Mouse (Mus musculus) activated CD4-positive, CD25-positive, alpha-beta regulatory T cell (primary cell): ENCODE results near the gene Cib1. TPM values are rescaled to one million over a fixed set of nuclear protein-coding genes. Genes with fewer than 3 reads are reported as not detected.

Experiments used
- polyA plus RNA-seq, 2 experiments: library from polyadenylated mRNA; unstranded; fragments of 100-300 nt; shearing (Covaris generic); gene quantifications; one replicate each; pipeline ENCODE4 v1.2.1; 2017

Gene Cib1
- polyA plus RNA-seq = 100 to 1,000 TPM; 224 to 231 TPM

DNA sequence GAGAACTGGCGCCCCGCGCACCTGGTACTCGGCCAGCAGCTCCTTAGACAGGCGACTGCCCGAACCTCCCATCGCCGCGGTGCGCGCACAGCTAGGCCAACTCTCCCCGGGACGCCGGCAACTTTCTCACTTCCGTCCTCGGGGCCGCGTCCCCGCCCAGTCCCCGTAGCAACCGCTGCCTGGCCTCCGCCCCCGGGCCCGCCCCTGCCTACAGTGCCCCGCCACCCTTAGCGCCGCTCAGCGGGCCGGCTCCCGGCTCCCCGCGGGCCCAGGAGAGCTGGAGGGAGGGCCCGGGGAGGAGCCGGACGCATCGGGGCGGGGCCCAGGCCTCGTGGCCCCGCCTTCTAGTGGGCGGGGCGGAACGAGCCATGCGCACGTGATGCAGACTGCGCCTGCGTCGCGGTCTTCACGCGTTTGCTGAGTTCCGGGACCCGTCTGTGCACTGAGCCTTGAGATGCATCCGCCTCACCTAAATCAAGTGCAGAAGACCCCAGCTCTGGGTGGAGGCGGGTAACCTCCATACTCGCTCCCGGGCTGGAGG, at the start of gene Cib1, which contains the start of gene Gdpgp1:
Cib1 (minus strand) TSS at position 325 of the 541 bp plus-strand sequence.
Gdpgp1 (plus strand) TSS at position 377 of the 541 bp plus-strand sequence.

DNA sequence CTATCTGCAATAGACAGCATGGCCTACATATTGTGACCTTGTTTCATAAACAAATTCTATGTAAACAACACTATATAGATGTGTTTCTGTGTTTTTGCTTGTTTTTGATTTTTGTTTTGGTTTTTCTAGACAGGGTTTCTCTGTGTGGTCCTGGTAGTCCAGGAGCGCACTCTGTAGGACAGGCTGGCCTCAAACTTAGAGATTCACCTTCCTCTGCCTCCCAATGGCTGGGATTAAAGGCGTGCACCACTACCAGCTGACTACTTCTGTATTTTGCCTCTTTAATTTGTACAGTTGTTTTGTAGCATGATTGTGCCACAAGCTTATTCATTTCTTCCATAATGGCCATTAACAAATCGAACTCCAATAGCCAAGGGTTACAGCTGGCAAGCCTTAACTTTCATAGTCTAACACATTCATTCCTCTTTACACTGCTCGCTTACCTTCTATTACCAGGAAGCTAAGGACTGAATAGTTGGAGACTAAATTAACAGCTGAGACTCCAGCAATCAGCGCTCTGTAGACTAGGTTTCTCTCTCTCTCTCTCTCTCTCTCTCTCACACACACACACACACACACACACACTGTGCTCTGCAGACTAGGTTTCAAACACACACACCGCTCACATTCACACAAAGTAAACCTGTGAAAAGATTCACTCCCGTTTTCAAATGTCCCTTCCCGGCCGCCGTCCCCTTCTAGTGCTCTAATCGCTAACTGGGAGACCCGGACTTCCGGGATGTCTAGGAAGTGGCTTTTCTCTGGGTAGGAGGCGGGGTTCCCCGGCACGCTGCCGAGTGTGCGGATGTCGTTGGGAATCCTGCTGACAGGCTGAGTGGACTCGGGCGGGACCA, 36.5 kb upstream of the Cib1 start, which contains the start of gene Vps33b:
Vps33b (plus strand) TSS at position 753 of the 854 bp plus-strand sequence.

DNA sequence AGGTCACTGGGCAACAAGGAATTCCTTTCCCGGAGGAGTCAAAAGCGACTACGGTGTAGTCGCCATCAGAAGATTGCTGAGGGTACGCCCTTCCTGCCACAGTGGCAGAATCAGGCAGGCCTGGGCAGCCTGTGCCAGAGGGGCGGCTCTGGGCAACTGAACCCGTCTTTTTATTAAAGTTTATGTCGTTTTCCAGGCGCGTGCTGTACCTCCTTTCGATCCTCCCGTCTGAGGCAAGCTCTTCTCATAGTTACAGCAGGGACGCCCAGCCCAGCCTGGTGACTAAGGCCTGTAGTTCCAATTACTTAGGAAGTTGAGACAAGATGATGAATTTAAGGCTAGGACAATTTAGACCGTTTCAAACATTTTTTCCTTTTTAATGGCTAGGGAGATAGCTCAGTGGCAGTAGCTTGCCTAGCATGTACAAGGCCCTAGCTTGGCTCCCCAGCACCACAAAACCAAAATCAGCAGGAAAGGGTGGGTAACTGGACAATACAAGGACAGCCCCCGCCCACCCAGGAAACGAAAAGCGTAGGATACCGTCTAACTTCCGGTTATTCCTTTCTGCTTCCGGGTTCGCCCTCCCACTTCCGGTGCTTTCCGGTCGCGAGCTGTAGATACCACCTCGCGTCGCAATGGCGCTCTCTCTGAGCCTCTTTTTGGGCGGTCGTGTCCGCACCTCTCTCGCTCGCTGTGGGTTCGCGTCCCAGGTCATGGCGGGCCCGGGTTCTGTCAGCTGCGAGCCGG, 28.2 kb upstream of the Cib1 start, which contains the start of gene Ngrn:
Ngrn (plus strand) TSS at position 591 of the 747 bp plus-strand sequence.

DNA sequence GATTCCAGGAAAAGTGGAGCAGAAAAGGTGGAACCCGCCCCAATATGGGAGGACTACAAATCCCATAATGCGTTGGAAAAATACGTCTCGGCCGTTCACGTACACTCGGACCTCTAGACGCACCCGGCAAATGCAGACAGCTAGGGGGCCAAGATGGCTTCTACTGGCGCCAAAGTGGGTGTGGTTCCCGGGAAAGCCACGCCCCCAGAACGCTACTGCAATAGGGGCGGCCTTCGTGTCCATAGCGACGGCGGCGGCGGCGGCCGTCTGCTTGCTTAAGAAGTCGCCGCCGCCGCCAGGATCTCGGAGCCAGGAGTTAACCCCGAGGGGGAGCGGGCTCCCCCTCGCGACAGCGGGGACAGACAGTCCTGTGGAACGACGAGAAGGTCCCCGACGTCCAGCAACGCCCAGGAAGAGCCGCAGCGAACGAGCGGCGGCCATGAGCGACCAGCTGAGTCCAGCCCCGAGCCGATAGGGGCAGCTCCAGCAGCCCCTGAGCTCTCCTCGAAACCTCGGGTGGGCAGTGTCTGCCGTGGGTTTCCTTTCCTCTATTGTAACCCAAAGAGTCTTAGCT, 13.6 kb upstream of the Cib1 start, which contains the start of gene Ttll13:
Ttll13 (plus strand) TSS at position 229 of the 574 bp plus-strand sequence.

DNA sequence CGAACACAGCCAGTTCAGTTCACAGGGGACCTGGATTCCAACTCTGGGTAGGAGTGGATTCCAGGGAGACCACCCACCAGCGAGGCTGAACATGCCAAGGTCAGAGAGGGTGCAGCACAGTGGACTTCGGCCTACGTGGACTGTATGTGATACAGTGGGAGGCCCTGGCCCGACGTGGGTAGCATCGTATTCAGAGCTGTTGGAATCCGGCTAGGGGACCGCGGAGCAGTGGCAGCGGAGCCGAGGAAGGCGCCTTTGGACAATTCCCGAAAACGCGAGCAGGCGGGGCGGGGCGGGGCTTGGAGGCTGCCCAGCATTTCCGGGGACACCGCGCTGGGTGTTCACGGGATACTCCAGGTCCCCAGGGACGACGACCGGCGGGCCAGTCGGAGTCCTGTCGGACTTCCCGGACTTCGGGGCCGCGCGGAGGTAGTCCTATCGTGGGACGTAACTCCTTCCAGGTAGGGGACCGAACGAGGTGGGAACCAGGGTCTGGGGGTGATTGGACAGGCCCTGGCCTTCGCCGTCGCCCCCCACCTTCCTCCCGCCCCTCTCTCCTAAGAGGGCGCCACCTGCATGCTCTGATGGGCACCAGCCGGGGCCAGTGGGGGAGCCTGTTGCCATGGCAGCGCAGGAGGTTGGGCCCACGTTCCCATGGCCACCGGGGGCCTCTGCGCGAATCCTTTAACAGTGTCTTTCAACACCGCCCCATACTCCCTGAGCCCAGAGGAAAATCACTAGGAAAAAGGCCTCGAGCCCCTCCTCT, 45.9 kb downstream of the Cib1 start, which contains the start of gene Sema4b:
Sema4b (plus strand) TSS at position 311 of the 766 bp plus-strand sequence.

Other genes starting within 250 kb of the Cib1 start
- gene Zfp710, start 208.0 kb downstream of the Cib1 start, polyA plus RNA-seq = 10 to 100 TPM in 1 of 2 experiments, 1 to 10 TPM in 1; 9.7 to 12.4 TPM
- gene Idh2, start 117.4 kb downstream of the Cib1 start, polyA plus RNA-seq = 10 to 100 TPM; 61.7 to 97.1 TPM
- gene Sema4b, start 46.0 kb downstream of the Cib1 start, polyA plus RNA-seq = 10 to 100 TPM; 16.9 to 30.2 TPM
- 1 to 10 TPM; 8.2 to 9.8 TPM for gene Gdpgp1, start 52 bp upstream of the Cib1 start, polyA plus RNA-seq
- under 1 TPM in 1 of 2 experiments, not detected in 1; 0.53 TPM for gene Ttll13, start 13.6 kb upstream of the Cib1 start, polyA plus RNA-seq
- gene Ngrn, start 28.4 kb upstream of the Cib1 start, polyA plus RNA-seq = 10 to 100 TPM; 46.1 to 66.2 TPM
- 10 to 100 TPM; 46.1 to 52.9 TPM for gene Vps33b, start 36.8 kb upstream of the Cib1 start, polyA plus RNA-seq
- 10 to 100 TPM; 18.8 to 28.3 TPM for gene Prc1, start 61.6 kb upstream of the Cib1 start, polyA plus RNA-seq
- gene Rccd1, start 91.6 kb upstream of the Cib1 start, polyA plus RNA-seq = 10 to 100 TPM; 15.6 to 17.4 TPM
- gene Unc45a, start 108.2 kb upstream of the Cib1 start, polyA plus RNA-seq = 10 to 100 TPM; 51.9 to 73.5 TPM
- gene Hddc3, start 110.3 kb upstream of the Cib1 start, polyA plus RNA-seq = 1 to 10 TPM; 5.8 to 8.1 TPM
- gene Man2a2, start 138.6 kb upstream of the Cib1 start, polyA plus RNA-seq = 10 to 100 TPM; 24.5 to 38.4 TPM
- 1 to 10 TPM; 2.3 to 2.6 TPM for gene Fes, start 155.1 kb upstream of the Cib1 start, polyA plus RNA-seq
- gene Furin, start 172.6 kb upstream of the Cib1 start, polyA plus RNA-seq = 10 to 100 TPM; 40.6 to 68.3 TPM